Mouse (Mus musculus) bone marrow macrophage, adult 2 months (primary cell): ENCODE data around the gene Rnase9. TPM values are rescaled to one million over a fixed set of nuclear protein-coding genes. Genes with fewer than 3 reads are reported as not detected.

Source experiments
- H3K27ac ChIP-seq: 2 replicates; pipeline ENCODE4 v1.5.1; 2012; ENCODE audit warnings: low read depth, low read length; ENCODE audit not compliant: insufficient read depth
- H3K4me1 ChIP-seq: 2 replicates; pipeline ENCODE4 v1.6.1; 2012; ENCODE audit warnings: low read length; ENCODE audit not compliant: control insufficient read depth, insufficient read depth
- H3K4me3 ChIP-seq: 2 replicates; pipeline ENCODE4 v1.5.1; 2012; ENCODE audit warnings: mild to moderate bottlenecking, low read length, moderate library complexity; ENCODE audit not compliant: insufficient read depth
- CTCF ChIP-seq: IDR thresholded peaks from 2 replicates; pipeline ENCODE4 v1.5.1; 2012; ENCODE audit warnings: low read depth, mild to moderate bottlenecking, low read length, moderate library complexity
- POLR2A ChIP-seq: IDR thresholded peaks from 2 replicates; pipeline ENCODE4 v1.6.1; 2012; ENCODE audit warnings: mild to moderate bottlenecking, low read depth, low read length, borderline replicate concordance
- polyA plus RNA-seq: library from polyadenylated mRNA; stranded (reverse); fragments of >200 nt; gene quantifications from 2 replicates; pipeline ENCODE4 v1.2.4, GENCODE M21; 2012; ENCODE audit not compliant: missing spikeins, insufficient read depth, insufficient read length

The Rnase9 gene
- polyA plus RNA-seq, 1 experiment: not detected

GRCm38 (mm10) chr14:51051941-51052340 is 10.3 kb upstream of the Rnase9 start:
- Histone ChIP-seq H3K27ac (no peak overlapping the region), H3K4me3 (no peak overlapping the region), H3K4me1 (peaks cover 10% of the 10 kb centered on the region)
- TF ChIP-seq POLR2A (no peak), CTCF (no peak)

DNA sequence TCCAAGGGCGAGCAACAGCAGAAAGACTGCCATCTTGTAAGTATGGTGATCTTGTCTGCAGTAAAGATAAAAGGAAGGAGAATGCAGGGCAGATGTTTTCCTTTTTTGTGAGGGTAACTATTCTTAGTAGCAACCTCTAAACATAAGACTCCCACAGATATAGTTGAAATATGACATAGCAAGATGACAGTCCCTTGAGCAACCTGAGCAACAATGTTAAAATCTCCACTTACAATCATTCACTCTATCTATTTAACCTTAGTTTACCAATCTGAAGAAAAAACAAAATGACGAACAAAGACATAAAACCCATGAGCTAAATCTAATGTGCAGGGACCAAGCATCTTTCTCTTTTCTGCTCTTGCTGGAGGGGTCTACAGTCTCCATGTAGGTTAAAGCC is 8.4 kb upstream of the Rnase9 start, which contains the start of gene Rnase11:
TSS of gene Rnase11 (minus strand) at position 101 of the 400 bp plus-strand sequence.
- TF ChIP-seq CTCF (no peak), POLR2A (no peak)
- Histone ChIP-seq H3K27ac (no peak within 1 kb of the TSS), H3K4me1 (peaks cover 10% of the 10 kb centered on the region)

DNA sequence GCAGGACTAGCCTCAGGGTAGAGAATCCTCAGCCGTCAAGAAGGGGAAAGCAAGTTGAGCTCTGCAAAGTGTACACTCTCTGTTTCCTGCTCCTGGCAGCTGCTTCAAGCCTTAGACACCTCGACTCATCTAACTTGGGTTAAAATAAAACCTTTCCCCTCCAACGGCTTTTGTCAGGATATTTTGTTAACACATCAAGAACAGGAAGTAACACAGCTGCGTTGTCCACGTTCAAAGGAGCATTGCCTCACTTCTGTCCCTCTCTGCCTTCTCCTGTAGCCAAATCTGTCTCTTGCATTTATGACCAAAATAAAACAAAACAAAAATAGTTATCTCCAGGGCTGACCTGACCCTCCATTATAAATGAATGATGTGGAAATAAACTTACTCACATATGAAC is 6.2 kb upstream of the Rnase9 start:
- peaks cover 10% of the 10 kb centered on the region for H3K4me1 ChIP-seq
- TF ChIP-seq POLR2A (no peak), CTCF (no peak)
- H3K4me3 ChIP-seq: no peak overlapping the region

More for the DNA sequence above, 8.4 kb upstream of the Rnase9 start, which contains the start of gene Rnase11:
- H3K4me3 ChIP-seq: no peak within 1 kb of the TSS

DNA sequence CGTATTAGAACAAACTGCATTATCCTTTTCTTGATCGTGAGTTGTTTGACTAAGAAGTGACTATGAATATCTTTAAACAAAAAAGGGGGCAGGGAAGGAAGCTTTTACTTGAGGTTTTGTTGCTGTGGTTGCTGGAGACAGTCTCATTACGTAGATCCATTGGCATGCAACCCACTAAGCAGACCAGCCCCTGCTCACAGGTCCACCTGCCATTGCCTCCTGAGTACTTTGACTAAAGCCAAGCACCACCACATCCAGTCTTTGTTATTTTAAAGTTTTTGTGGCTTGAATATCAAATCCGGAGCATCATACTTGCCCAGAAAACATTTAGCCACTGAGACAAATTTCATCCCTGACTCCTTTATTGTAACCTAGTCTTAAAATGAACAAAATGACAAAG is 5.5 kb downstream of the Rnase9 start:
- TF ChIP-seq CTCF (no peak), POLR2A (no peak)

More for the DNA sequence above, 6.2 kb upstream of the Rnase9 start:
- no peak overlapping the region for H3K27ac ChIP-seq

GRCm38 (mm10) chr14:51035206-51035605 is 6.5 kb downstream of the Rnase9 start:
- no peak overlapping the region for H3K27ac ChIP-seq
- TF ChIP-seq CTCF (no peak), POLR2A (no peak)
- H3K4me1 ChIP-seq: peaks cover 6% of the 10 kb centered on the region
- H3K4me3 ChIP-seq: no peak overlapping the region

More for the DNA sequence above, 5.5 kb downstream of the Rnase9 start:
- Histone ChIP-seq H3K4me1 (peaks cover 6% of the 10 kb centered on the region), H3K27ac (no peak overlapping the region), H3K4me3 (no peak overlapping the region)

- TF ChIP-seq CTCF: no peak
- TF ChIP-seq POLR2A: no peak
- Histone ChIP-seq H3K27ac (no peak overlapping the region), H3K4me1 (no peaks in the 10 kb centered on the region), H3K4me3 (no peak overlapping the region)
Measured at GRCm38 (mm10) chr14:51027387-51028155, 14.1 kb downstream of the Rnase9 start.

GRCm38 (mm10) chr14:51026391-51027133 is 15.1 kb downstream of the Rnase9 start:
- TF ChIP-seq CTCF (no peak), POLR2A (no peak)
- Histone ChIP-seq H3K4me3 (no peak overlapping the region), H3K4me1 (no peaks in the 10 kb centered on the region), H3K27ac (no peak overlapping the region)

GRCm38 (mm10) chr14:51024820-51025219 is 16.8 kb downstream of the Rnase9 start:
- TF ChIP-seq POLR2A (no peak), CTCF (no peak)

GRCm38 (mm10) chr14:51023457-51023856 is 18.2 kb downstream of the Rnase9 start:
- Histone ChIP-seq H3K4me1 (no peaks in the 10 kb centered on the region), H3K27ac (no peak overlapping the region), H3K4me3 (no peak overlapping the region)
- no peak for TF ChIP-seq POLR2A
- no peak for TF ChIP-seq CTCF

More at GRCm38 (mm10) chr14:51024820-51025219, 16.8 kb downstream of the Rnase9 start:
- Histone ChIP-seq H3K27ac (no peak overlapping the region), H3K4me1 (no peaks in the 10 kb centered on the region), H3K4me3 (no peak overlapping the region)

- no peak overlapping the region for H3K4me3 ChIP-seq
- TF ChIP-seq CTCF (no peak), POLR2A (no peak)
- H3K27ac ChIP-seq: no peak overlapping the region
- no peaks in the 10 kb centered on the region for H3K4me1 ChIP-seq
Measured at GRCm38 (mm10) chr14:51017256-51017655, 24.4 kb downstream of the Rnase9 start.
